Mouse (Mus musculus): ENCODE results near the gene Gm20388.
"Not testable (repeated sequence)": the region's sequence is repeated elsewhere in the genome, so short reads cannot be mapped to it uniquely, and the experiment has no call there.

Gm20388 gene

DNA sequence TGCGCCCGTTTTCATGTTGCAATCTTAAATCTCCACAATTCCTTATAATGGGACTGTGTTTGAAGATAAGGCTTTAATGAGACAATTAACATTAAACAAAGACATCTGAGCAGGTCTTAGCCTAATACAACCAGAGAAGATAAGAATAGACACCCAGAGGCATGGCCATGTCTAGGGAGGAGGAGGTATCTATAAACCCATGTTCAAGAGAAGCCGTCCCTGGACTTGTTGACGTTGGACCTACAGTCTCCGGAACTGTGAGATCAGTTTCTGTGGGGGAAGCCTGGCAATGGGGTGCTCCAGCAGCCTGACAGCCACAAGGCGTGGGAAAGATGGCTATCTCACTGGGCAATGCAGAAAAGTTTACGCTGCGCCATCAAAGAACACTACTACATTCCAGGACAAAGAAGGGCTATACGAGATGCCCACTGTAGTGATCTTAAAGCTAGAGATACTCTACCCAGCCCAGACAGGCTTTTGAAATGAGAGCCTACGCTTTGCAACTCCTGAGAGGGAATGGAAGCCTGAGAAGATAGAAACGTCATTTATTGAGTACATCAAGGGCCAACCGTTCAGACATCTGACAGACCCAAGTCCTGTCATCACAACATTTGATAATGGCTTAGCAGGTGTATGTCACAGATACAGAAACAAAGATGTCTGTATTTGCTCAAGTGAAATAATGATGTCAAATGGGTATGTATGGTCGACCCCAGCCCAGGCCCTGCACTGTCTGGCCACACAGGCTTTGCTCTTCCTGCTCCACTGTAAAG, 4079.8 kb downstream of the Gm20388 start:
- DNase-seq (ENCODE audit: low spot score in 2 of 2): no peak

DNA sequence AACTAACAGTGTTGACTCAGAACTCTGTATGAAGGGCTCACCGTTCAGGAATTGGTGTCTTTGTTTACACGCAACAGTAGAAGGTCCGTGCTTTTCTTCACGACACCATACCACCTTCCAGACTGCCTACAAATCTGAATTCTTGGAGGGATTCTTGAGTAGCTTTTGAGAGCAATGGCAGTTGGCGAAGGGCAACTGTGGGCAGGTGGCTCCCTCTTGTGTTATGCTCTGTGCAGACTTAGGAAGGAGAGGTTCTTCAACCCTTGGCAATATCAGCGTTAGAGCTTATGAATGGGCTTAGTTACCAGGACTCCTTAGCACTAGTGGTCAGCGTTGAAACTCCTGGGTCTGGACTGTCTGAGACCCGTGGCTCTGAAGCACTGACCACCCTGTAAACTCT, 4081.9 kb downstream of the Gm20388 start:
- no peak for DNase-seq (ENCODE audit: low spot score in 2 of 2)

DNA sequence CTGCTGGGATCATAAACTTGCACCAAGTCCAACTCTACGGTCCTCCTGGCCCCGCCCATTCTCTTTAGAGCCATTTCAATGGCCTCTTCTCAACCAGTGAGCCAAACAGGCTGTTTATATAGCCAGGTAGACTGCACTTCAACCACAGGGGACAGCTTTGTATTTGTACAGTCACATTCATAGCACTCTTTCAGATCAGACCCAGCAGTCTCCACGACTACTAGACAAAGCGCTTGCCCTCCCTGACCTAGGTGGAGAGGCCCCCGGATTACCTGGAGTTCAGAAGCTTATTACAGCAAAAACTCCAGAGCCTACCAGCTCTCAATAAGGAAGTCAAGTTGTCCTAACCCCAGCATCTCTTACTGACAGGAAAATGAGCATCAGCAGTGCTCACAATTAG, 4083.0 kb downstream of the Gm20388 start:
- no peak for DNase-seq (ENCODE audit: low spot score in 2 of 2)

DNA sequence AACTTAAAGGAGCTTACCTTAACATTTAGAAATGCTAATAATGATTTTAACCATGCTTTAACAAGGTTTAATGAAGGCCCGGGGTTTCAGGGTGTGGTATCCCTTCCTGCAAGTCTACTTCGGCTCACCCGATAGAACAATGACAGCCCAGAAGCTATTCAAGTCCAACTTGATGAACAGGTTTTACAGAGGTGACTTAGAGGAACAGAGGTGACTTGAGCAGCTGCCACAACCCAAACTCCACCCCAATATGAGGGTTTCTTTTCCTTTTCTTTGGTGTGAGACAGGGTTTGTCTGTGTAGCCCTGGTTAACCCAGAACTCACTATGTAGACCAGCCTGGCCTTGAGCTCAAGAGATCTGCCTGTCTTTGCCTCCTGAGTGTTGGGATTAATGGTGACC, 4083.4 kb downstream of the Gm20388 start:
- no peak for DNase-seq (ENCODE audit: low spot score in 2 of 2)

DNA sequence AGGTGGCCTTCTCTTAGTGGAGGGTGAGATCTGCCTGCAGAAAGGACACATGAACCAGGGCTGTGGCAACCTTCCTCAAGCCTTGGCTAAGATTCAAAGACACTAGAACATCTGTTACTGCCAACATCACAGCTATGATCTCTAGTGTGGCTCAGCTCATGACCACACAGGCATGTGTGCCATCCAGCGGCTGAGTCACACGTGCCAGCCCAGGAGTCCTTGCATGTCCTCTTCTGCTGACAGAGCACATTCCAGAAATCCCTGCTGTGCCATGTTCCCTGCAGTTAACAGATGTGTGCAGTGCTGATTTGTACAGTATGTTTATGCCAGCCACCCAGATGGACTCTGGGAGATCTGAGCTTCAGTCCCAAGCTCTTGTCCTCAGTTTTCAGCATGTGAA, 4088.9 kb downstream of the Gm20388 start:
- DNase-seq (ENCODE audit: low spot score in 2 of 2): no peak

DNA sequence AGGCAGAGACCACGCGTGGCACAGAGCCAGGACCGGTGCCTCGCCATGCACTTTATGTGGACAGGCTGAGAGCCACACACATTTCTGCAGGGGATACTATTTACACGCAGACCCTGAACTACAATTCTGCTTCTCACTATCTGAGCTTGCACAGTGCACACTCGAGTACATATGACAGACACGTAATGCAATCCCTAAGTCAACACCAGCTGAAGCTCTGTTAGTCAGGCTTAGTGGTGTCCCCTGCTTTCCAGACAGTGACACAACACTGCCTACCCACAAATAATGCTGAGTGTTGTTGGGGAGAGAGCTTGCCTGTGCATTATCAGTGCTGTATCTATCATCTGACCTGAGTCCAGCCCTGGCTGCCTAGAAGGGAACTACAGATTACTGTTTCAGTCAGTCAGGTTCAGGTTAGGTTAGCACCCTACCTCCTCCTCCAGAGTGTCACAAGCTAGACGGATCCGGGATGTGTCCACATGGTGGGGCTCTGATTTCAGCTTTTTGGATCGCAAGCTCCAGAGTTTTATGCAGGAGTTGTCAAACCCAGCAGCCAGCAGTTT, 4092.0 kb downstream of the Gm20388 start:
- no peak for DNase-seq (ENCODE audit: low spot score in 2 of 2)

DNA sequence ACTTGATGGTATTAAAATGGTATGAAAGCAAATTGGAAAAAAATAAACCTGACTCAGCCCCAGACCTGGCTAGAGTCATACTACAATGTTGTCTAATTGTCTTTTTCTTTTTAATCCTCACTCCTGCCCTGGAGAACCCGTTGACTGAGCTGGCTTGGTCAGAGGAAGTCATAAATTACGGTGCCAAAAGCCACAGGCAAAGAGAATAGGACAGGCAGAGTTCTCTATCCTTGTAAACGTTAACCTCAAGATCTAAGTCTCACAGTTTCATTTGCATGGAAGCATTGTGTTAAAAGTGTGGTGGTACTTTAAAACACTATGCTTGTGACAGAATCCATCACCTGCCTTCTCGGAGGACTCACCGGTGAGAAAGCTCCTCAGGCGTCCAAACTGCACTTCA, 4097.2 kb downstream of the Gm20388 start:
- DNase-seq (ENCODE audit: low spot score in 2 of 2): no peak

DNA sequence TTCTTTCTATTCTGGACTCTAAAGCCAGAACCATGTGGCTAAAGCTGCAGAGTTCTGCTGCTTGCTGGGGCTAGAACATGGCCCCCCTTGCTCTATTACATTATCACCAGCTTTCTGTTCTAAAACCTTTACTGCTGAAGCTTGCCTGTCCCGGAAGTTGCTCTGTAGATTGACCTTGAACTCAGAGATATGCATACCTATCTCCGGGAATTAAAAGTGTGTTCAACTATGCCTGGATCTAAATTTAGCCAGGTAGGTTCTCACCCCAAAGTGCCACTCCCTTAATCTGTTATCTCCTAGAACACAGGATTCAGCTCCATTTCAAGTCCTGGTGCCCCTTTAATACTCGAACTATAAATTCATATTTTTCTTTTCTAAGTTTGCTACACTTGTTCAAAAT, 4100.9 kb downstream of the Gm20388 start:
- no peak for DNase-seq (ENCODE audit: low spot score in 2 of 2)

DNA sequence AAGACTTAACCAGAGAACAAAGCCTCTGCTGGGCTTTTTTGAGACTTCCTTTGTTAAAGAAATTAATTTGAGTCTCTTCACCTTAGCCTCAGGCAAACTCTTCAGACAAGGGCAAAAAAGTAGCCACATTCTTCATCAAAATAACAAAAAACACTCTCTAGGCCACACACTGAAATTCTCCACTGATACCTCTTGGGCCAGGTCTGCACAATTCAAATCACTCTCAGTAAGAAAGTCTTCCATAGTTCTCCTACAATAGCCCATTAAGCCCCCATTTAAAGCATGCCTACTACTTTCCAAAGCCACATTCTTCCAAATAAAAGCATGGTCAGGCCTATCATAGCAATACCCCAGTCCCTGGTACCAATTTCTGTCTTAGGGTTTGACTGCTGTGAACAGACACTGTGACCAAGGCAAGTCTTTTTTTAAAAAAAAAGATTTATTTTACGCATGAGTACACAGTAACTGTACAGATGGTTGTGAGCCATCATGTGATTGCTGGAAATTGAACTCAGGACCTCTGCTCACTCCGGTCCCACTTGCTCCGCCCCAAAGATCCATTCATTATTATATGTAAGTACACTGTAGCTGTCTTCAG, 4101.4 kb downstream of the Gm20388 start:
- DNase-seq (ENCODE audit: low spot score in 2 of 2): no peak

DNA sequence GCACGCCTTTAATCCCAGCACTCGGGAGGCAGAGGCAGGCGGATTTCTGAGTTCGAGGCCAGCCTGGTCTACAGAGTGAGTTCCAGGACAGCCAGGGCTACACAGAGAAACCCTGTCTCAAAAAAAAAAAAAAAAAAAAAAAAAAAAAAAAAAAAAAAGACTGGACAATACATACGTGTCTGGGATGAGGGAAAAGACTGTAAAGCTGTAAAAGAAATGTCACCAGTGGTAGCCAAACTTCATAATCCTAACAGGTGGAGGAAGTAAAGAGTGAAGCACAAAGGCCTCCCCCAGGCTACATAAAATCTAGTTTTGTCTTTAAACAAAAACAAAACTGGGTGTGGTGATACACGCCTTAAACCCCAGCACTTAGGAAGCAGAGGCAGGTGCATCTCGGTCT, 4103.7 kb downstream of the Gm20388 start:
- DNase-seq (ENCODE audit: low spot score in 2 of 2): not testable (repeated sequence)

DNA sequence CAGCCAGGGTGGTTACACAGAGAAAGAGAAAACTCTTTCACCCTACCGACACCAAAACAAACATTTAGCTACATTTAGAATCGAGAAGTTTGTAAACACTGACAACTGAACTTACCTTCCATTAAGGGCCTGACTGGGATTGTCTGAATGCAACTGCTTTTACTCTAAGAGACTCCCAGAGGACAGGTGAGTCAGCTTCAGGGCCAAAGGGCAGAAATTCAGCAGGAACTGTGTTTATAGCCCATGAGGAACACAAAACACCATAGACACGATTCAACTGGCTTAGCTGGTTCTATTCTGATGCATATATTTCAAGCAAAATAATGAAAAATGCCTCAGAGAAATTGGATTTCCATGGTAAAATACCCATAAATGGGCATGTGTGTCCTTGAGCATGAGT, 4104.1 kb downstream of the Gm20388 start:
- no peak for DNase-seq (ENCODE audit: low spot score in 2 of 2)

DNA sequence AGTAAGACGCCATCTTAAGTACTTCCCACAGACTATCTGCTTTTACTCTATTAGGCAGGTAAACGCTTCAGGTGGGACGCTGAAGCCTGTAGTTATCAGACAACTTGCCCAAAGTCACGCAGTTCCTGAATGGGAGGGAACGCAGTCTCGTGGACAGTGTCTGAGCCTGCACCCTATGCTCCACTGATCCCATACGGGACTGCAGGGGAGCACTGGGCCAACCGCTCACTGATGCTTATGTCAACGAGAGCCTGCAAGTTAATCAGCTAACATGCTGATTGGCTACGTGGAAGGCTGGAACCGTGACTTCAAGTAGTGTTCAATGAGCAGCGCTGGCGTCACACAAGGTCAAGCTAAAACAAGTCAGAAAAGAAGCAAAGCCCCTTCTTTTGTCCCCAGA, 4109.1 kb downstream of the Gm20388 start:
- DNase-seq (ENCODE audit: low spot score in 2 of 2): no peak

DNA sequence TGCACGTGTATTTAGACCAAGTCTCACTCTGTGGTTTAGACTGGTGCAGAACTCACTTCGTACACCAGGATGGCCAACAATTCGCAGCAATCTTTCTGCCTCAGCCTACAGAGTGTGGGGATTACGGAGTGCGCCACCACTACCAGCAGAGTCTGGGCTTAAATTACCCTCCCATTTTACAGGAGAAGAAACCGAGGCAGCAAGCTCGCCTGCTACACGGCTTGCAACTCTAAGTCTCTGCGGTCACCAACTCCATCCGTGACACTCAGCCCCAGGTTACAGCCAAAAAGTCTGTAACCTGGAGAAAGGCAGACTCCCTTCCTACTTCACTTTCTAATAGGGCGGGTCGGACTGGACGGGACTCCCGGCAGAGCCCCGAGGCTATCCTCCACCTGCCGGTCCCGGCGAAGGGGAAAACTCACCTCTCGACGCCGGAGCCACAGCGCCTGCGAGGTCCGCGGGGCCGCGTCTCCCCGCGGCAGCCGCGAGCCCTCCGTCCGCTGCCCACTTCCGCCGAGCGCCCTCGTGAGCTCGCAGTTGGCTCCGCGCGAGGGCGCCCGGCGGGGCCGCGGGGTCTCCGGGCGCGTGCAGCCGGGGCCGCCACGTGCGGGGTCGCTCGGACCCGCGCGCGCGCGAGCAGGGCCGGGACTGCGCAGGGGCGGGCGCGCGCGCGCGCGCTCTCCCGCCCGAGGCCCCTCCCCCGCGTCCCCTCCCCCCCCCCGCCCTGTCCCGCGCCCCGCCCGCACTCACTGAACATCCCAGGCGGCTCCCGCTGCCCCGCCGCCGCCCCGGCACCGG, 4110.0 kb downstream of the Gm20388 start:
- DNase-seq (ENCODE audit: low spot score in 2 of 2): peak in 1 of 2 experiments; percentile 18

DNA sequence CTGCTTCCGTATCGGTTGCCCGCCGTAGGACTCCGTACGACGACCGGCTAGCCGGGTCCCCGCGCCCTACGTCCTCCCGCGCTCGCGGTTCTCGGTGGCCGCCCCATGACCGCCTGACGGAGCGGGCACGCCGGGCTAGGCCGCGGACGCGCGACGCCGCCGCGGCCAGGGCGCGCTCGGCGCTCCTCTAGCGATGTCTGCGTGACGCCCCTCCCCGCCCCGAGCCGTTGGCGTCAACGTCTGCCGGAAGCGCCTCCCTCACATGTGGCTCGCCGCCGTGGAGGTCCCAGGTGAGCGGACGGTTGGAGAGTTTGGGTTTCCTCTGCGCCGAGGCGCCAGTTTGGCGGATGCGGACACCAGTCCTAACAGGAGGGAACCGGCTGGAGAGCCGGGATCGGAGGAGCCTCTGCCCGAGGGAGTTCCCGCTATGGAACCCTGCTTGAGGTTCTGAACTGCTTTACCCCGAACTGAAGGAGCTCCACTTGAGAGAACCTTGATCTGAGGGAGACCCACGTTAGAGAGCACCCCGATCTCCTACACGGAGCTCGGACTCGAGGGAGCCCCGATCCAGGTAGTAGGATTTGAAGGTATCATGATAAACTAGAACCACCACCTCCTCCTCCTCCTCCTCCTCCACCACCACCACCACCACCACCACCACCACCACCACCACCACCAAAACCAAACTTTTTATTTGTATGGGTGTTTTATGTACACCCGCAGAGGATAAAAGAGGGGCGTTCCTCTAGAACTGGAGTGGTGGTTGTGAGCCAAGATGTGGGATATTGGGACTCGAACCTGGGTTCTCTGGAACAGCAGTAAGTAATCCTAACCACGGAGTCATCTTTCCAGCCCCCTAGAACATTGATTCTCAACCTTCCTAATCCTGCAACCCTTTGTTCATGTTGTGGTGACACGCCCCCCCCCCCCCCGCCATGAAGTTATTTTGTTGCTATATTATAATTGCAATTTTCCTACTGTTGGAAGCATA, 4110.9 kb downstream of the Gm20388 start, which contains the start of the genes Taf5l and Urb2:
TSS of gene Taf5l (minus strand) at position 161 of the 991 bp plus-strand sequence.
TSS of gene Urb2 (plus strand) at position 272 of the 991 bp plus-strand sequence.
- DNase-seq (ENCODE audit: low spot score in 2 of 2): peak; percentile 73 to 89

DNA sequence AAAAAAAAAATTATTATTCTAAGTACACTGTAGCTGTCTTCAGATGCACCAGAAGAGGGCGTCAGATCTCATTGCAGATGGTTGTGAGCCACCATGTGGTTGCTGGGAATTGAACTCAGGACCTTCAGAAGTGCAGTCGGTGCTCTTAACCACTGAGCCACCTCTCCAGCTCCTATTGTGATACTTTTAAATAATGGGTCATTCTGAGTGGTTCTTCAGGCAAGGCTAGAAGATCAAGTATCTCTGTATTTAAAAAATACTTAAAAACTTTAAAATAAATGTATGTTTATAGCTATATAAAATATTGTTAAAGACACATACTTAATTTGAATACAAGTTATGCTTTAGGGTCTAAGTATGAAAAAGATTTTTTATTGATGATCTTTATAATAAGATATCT, 4115.6 kb downstream of the Gm20388 start:
- DNase-seq (ENCODE audit: low spot score in 2 of 2): not testable (repeated sequence)

DNA sequence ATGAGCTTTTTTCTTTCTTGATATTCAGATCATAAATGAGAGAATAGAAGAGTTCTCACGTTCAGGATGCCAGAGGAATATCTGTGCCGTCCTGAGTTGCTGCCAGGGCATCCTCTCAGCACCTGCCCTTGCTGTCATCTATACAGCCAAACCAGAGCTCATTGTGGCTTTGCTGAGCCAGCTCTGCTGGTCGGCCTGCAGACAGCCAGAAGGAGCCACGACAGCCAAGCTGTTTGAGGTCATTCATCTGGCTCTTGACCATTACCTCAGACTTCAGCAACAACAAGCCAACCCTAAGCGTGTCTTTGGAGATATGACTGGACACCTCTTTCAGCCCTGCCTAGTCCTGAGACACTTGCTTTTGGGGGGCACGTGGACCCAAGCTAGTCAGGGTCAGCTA, 4117.2 kb downstream of the Gm20388 start:
- no peak for DNase-seq (ENCODE audit: low spot score in 2 of 2)

DNA sequence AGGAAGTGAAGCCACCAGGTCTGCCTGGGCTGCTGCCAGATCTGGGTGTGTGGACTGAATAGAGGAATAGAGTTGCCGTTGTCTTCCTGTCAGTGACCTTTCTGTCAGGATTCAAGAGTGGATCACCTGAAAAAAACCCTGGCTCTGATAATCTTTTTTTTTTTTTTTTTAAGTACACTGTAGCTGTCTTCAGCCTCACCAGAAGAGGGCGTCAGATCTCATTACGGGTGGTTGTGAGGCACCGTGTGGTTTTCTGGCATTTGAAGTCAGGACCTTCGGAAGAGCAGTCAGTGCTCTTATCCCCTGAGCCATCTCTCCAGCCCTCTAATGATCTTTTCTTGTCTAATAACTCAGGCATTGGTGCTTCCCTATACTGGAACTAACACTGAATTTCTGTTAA, 4122.8 kb downstream of the Gm20388 start:
- no peak for DNase-seq (ENCODE audit: low spot score in 2 of 2)

DNA sequence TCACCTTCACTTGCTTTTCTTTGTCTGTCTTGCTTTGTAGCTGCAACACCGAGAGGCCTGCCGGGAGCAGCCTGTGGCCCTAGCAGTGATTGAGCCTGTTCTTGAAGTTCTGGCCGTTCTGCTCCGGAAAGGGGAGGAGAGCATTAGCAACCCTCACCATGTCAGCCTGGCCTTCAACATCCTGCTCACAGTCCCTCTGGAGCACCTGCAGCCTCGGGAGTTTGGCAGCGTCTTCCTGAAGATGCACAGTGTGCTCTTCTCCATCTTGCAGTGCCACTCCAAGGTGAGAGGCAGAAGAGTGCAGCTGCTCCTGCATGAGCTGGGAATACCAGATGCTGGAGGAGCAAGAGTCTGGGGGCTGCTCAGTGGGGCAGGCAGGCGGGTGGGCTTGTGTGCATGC, 4127.5 kb downstream of the Gm20388 start:
- no peak for DNase-seq (ENCODE audit: low spot score in 2 of 2)

DNA sequence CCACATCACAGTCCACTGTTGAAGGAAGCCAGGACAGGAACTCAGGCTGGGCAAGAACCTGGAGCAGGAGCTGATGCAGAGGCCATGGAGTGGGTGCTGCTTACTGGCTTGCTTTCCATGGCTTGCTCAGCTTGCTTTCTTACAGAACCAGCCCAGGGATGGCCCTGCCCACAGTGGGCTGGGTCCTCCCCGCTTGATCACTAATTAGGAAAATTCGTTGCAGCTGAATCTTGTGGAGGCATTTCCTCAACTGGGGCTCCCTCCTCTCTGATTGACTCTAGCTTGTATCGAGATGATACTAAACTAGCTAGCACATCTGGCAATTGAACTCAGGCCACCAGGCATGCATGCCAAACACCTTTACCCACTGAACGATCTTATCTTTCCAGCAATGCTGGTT, 4128.7 kb downstream of the Gm20388 start:
- DNase-seq (ENCODE audit: low spot score in 2 of 2): no peak

DNA sequence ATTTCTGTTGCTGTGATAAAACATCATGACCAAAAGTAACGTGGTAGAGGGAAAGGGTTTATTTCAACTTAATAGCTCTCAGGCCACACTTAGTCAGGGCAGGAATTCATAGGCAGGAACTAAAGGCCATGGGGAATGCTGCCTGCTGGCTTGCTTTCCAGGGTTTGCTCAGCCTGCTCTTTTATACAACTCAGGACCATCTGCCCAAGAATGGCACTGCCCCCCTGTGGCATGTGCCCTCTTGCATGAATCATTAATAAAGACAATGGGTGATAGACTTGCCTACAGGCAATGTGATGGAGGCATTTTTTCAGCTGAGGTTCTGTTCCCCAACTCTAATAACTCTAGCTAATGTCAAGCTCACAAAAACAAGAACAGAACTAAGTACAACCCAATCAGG, 4131.6 kb downstream of the Gm20388 start:
- DNase-seq (ENCODE audit: low spot score in 2 of 2): no peak

DNA sequence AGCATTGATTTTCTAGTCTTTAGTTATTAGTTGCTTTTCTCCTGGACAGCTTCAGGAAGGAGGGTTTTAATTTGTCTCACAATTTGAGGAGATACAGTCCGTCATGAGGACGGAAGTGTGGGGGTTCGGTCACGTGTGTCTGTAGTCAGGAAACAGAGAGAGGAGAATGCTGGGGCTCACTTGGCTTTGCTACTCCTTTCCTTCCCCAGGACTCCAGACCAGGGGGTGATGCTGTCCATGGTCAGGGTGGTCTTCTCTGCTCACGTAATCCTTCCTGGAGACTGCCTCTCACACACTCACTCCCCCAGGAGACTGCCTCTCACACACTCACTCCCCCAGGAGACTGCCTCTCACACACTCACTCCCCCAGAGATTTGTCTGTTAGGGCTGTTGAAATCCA, 4133.8 kb downstream of the Gm20388 start:
- DNase-seq (ENCODE audit: low spot score in 2 of 2): no peak

All from left cerebral cortex, adult 9 months (tissue).